Comparison of ENCODE assay signal across 21 mouse cellular contexts in genomic region chr3:89624001-89624400, GRCm38 (mm10).
DNase-seq lines count a peak whose midpoint lies in the region; ATAC-seq lines count a peak whose summit lies in the region.
"Had no signal": no experiment of that assay in that cellular context is flagged by ENCODE, and none has a peak within 500 bp of the region (broad histone marks: within the 10 kb centered on the region; RNA-seq: fewer than 3 reads in every experiment).

No protein-coding gene starts in this region.

- H3K36me3 ChIP-seq in limb, embryonic 12.5 days = no peaks in the 10 kb centered on the region
- no peaks in the 10 kb centered on the region for H3K36me3 ChIP-seq in limb, embryonic 10.5 days
- no peaks in the 10 kb centered on the region for H3K36me3 ChIP-seq in hindbrain, embryonic 13.5 days
- no peaks in the 10 kb centered on the region for H3K36me3 ChIP-seq in midbrain, embryonic 16.5 days (ENCODE audit: control insufficient read depth, insufficient read depth, low read length)
- H3K36me3 ChIP-seq: G1E had no signal

- no peaks in the 10 kb centered on the region for H3K27me3 ChIP-seq in limb, embryonic 12.5 days
- no peaks in the 10 kb centered on the region for H3K27me3 ChIP-seq in limb, embryonic 10.5 days (ENCODE audit: low read depth, poor library complexity, severe bottlenecking)
- H3K27me3 ChIP-seq in hindbrain, embryonic 13.5 days = no peaks in the 10 kb centered on the region
- H3K27me3 ChIP-seq in midbrain, embryonic 16.5 days (ENCODE audit: control insufficient read depth, insufficient read depth, low read depth, low read length) = no peaks in the 10 kb centered on the region

- peaks cover 38% of the 10 kb centered on the region for H3K4me1 ChIP-seq in limb, embryonic 12.5 days (replicated peaks)
- peaks cover 29% of the 10 kb centered on the region for H3K4me1 ChIP-seq in limb, embryonic 10.5 days
- peaks cover 56% of the 10 kb centered on the region for H3K4me1 ChIP-seq in hindbrain, embryonic 13.5 days (replicated peaks)
- H3K4me1 ChIP-seq in midbrain, embryonic 16.5 days (ENCODE audit: control insufficient read depth, insufficient read depth, low read length) = peaks cover 40% of the 10 kb centered on the region

- DNase-seq in adrenal gland, adult (ENCODE audit: inconsistent age in 2 of 2, low spot score in 1 of 2) = peak; percentile 36 to 72
- no peak for DNase-seq in adrenal gland, postnatal 25 days
- no peak for DNase-seq in limb, embryonic 10.5 days (ENCODE audit: low spot score)
- no peak for DNase-seq in lung, postnatal 4 days
- DNase-seq in gastrocnemius, postnatal 36 days = no peak
- DNase-seq: cerebellum, postnatal 14 days; gastrocnemius, postnatal 25 days; layer of hippocampus, postnatal 36 days; lung, adult 2 months; right cerebral cortex, adult 18-20 months had no signal

- no peak overlapping the region for H3K9ac ChIP-seq in limb, embryonic 12.5 days (replicated peaks)
- no peak overlapping the region for H3K9ac ChIP-seq in hindbrain, embryonic 13.5 days
- no peak overlapping the region for H3K9ac ChIP-seq in midbrain, embryonic 16.5 days (ENCODE audit: low read depth, low read length)

- H3K27ac ChIP-seq in limb, embryonic 12.5 days = peak overlapping the region; percentile 45; the same call in 1 of the 2 replicates
- no peak overlapping the region for H3K27ac ChIP-seq in limb, embryonic 10.5 days
- H3K27ac ChIP-seq in hindbrain, embryonic 13.5 days = peak overlapping the region; percentile 31
- H3K27ac ChIP-seq in midbrain, embryonic 16.5 days (ENCODE audit: low read length) = peak overlapping the region; percentile 58
- H3K27ac ChIP-seq: kidney, postnatal 0 days; macrophage had no signal

- no peak overlapping the region for H3K4me2 ChIP-seq in limb, embryonic 12.5 days
- H3K4me2 ChIP-seq in hindbrain, embryonic 13.5 days = no peak overlapping the region
- no peak overlapping the region for H3K4me2 ChIP-seq in midbrain, embryonic 16.5 days (ENCODE audit: low read length)
- H3K4me2 ChIP-seq: heart, embryonic 11.5 days; liver, embryonic 11.5 days had no signal

- WGBS in limb, embryonic 12.5 days = 67% methylated on average over 6 of the region's 6 CpGs
- WGBS in limb, embryonic 10.5 days = 83% methylated on average over 6 of the region's 6 CpGs
- WGBS in hindbrain, embryonic 13.5 days = 56% methylated on average over 6 of the region's 6 CpGs
- WGBS in midbrain, embryonic 16.5 days = 57% methylated on average over 6 of the region's 6 CpGs

- ATAC-seq in limb, embryonic 12.5 days (ENCODE audit: insufficient number of reproducible peaks, insufficient read depth, low FRiP score, low TSS enrichment, low read depth) = no peak
- ATAC-seq in hindbrain, embryonic 13.5 days (ENCODE audit: low FRiP score) = no peak
- no peak for ATAC-seq in midbrain, embryonic 16.5 days
- ATAC-seq: CD4-positive, CD25-positive, alpha-beta regulatory T cell, adult 4 months; intestine, embryonic 16.5 days had no signal

- intact Hi-C loops in gastrocnemius, postnatal 36 days (cut with DNase I) = no loop called here

- no peaks in the 10 kb centered on the region for H3K9me3 ChIP-seq in limb, embryonic 12.5 days
- no peaks in the 10 kb centered on the region for H3K9me3 ChIP-seq in limb, embryonic 10.5 days (replicated peaks)
- no peaks in the 10 kb centered on the region for H3K9me3 ChIP-seq in hindbrain, embryonic 13.5 days
- H3K9me3 ChIP-seq in midbrain, embryonic 16.5 days (replicated peaks; ENCODE audit: control insufficient read depth, low read length, poor library complexity, severe bottlenecking) = no peaks in the 10 kb centered on the region
- H3K9me3 ChIP-seq: G1E had no signal

- no peak overlapping the region for H3K4me3 ChIP-seq in limb, embryonic 12.5 days (replicated peaks)
- no peak overlapping the region for H3K4me3 ChIP-seq in limb, embryonic 10.5 days
- H3K4me3 ChIP-seq in hindbrain, embryonic 13.5 days = no peak overlapping the region
- no peak overlapping the region for H3K4me3 ChIP-seq in midbrain, embryonic 16.5 days (ENCODE audit: low read depth, low read length)
- H3K4me3 ChIP-seq: myocyte had no signal

Comparison
In these comparisons a context has a peak if more than half of its experiments do, and no peak if none do; other contexts are left out.
1. DNase-seq: peak in adrenal gland, adult (2 of 2); none in adrenal gland, postnatal 25 days (single experiment), limb, embryonic 10.5 days (single experiment), lung, postnatal 4 days (0 of 2) and gastrocnemius, postnatal 36 days (0 of 2).